Mouse (Mus musculus): ENCODE data around the gene Fyb2.

- TF ChIP-seq TAL1 (IDR thresholded peaks at IDR 0.05; ENCODE audit: low read length) (no peak), GATA1 (IDR thresholded peaks at IDR 0.05; ENCODE audit: low read length) (no peak)
Observed at GRCm38 (mm10) chr4:105013718-105014117, 100.5 kb downstream of the Fyb2 start.
